Mouse (Mus musculus) testis, adult 2 months (tissue): ENCODE measurements around the gene Ndufab1.

Source experiments
- CTCF ChIP-seq: fragments of 200-500 bp; IDR thresholded peaks from 2 replicates; pipeline ENCODE4 v1.5.1; 2012; ENCODE audit warnings: low read depth, mild to moderate bottlenecking, inconsistent platforms, low read length, moderate library complexity; ENCODE audit not compliant: control insufficient read depth, insufficient read depth, insufficient replicate concordance
- POLR2A ChIP-seq: fragments of 200-500 bp; IDR thresholded peaks from 2 replicates; pipeline ENCODE4 v1.6.1; 2012; ENCODE audit warnings: low read depth, mild to moderate bottlenecking, inconsistent platforms, low read length, moderate library complexity; ENCODE audit not compliant: control insufficient read depth

- TF ChIP-seq POLR2A (peak; percentile 74; the same call in 1 of the 2 replicates), CTCF (no peak; the same call in 1 of the 2 replicates)
Measured at GRCm38 (mm10) chr7:122132497-122133337, 31.0 kb upstream of the Ndufab1 start, which contains the start of the genes Palb2 and Dctn5.
